Mouse (Mus musculus) cortical plate, adult 2 months (tissue): ENCODE results near the gene Ralgapa1. TPM values are rescaled to one million over a fixed set of nuclear protein-coding genes. Genes with fewer than 3 reads are reported as not detected.
"Not testable (repeated sequence)": the region's sequence is repeated elsewhere in the genome, so short reads cannot be mapped to it uniquely, and the experiment has no call there.

Experiments used
- H3K27ac ChIP-seq: fragments of 200-500 bp; 2 replicates; pipeline ENCODE4 v1.5.1; 2012; ENCODE audit warnings: low read length, control low read depth, inconsistent platforms; ENCODE audit not compliant: insufficient read depth
- H3K4me1 ChIP-seq: fragments of 200-500 bp; 2 replicates; pipeline ENCODE4 v1.6.1; 2011; ENCODE audit warnings: low read length; ENCODE audit not compliant: control insufficient read depth, insufficient read depth
- H3K4me3 ChIP-seq: fragments of 200-500 bp; 2 replicates; pipeline ENCODE4 v1.5.1; 2011; ENCODE audit warnings: mild to moderate bottlenecking, low read length, control low read depth; ENCODE audit not compliant: insufficient read depth
- CTCF ChIP-seq: fragments of 200-500 bp; IDR thresholded peaks from 2 replicates; pipeline ENCODE4 v1.5.1; 2011; ENCODE audit warnings: mild to moderate bottlenecking, control low read depth, low read length; ENCODE audit not compliant: insufficient read depth; ENCODE audit errors: extremely low read depth
- POLR2A ChIP-seq: fragments of 200-500 bp; IDR thresholded peaks from 2 replicates; pipeline ENCODE4 v1.6.1; 2011; ENCODE audit warnings: mild to moderate bottlenecking, low read length, control low read depth; ENCODE audit not compliant: insufficient read depth; ENCODE audit errors: extremely low read depth
- polyA plus RNA-seq: library from polyadenylated mRNA; depleted of rRNA; stranded (reverse); fragments of >200 nt; gene quantifications from 2 replicates; pipeline ENCODE4 v1.2.3, GENCODE M21; 2012; rRNA removed

Ralgapa1 gene
- polyA plus RNA-seq, 1 experiment, result 62.3 TPM

GRCm38 (mm10) chr12:55560025-55560690, 260.8 kb downstream of the Ralgapa1 start:
- no peak overlapping the region for H3K27ac ChIP-seq
- no peak overlapping the region for H3K4me3 ChIP-seq
- H3K4me1 ChIP-seq, result no peaks in the 10 kb centered on the region; the same call in 1 of the 2 replicates
- no peak for TF ChIP-seq CTCF
- no peak for TF ChIP-seq POLR2A

GRCm38 (mm10) chr12:55559184-55559855, 261.6 kb downstream of the Ralgapa1 start:
- TF ChIP-seq CTCF, result no peak
- TF ChIP-seq POLR2A, result no peak
- Histone ChIP-seq H3K27ac (no peak overlapping the region), H3K4me1 (no peaks in the 10 kb centered on the region; the same call in 1 of the 2 replicates), H3K4me3 (no peak overlapping the region)

- no peak for TF ChIP-seq POLR2A
- no peak for TF ChIP-seq CTCF
- no peak overlapping the region for H3K4me3 ChIP-seq
- no peaks in the 10 kb centered on the region for H3K4me1 ChIP-seq
- H3K27ac ChIP-seq, result no peak overlapping the region
Observed at GRCm38 (mm10) chr12:55557866-55558265, 263.1 kb downstream of the Ralgapa1 start.

- H3K4me3 ChIP-seq, H3K4me1 ChIP-seq, H3K27ac ChIP-seq: not testable (repeated sequence)
Observed at GRCm38 (mm10) chr12:55554901-55555300, 266.1 kb downstream of the Ralgapa1 start.

Other genes starting within 250 kb of the Ralgapa1 start
- 0.06 and 0.13 TPM in 2 replicates for gene Insm2, start 221.7 kb downstream of the Ralgapa1 start, polyA plus RNA-seq
- 132 and 144 TPM in 2 replicates for gene Brms1l, start 15.2 kb upstream of the Ralgapa1 start, polyA plus RNA-seq